Mouse (Mus musculus): Measurements from ENCODE around the gene Nptx1. TPM values are rescaled to one million over a fixed set of nuclear protein-coding genes. Genes with fewer than 3 reads are reported as not detected.

Gene Nptx1
- polyA plus RNA-seq, 1 experiment from 2014 or later = 2.0 TPM

DNA sequence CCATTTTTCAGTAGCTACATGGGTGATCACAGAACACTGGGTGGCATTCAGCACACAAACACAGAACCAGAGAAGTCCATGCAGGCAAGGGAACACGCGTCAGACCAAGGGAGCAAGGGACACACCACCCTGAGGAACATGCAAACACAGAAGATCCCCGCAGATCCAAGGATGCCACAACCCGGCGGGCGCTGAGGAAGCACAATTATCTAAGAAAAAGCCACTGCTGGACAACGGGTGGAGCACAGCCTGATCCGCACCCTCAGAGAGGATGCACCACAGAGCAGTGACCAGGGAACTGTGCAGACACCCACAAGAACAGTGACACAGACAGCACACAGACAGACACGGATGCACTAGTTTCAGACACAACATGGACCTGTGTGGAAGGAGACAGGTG is 7.0 kb downstream of the Nptx1 start:
- peaks cover 1% of the 10 kb centered on the region; the same call in 1 of the 2 replicates for H3K4me1 ChIP-seq
- no peak overlapping the region for H3K27ac ChIP-seq
- 73% methylated on average over 9 of the region's 9 CpGs for WGBS

GRCm38 (mm10) chr11:119539944-119540343 is 7.6 kb downstream of the Nptx1 start:
- no peak overlapping the region for H3K27ac ChIP-seq
- no peak for ATAC-seq (ENCODE audit: insufficient number of reproducible peaks, insufficient read depth, low FRiP score, low TSS enrichment)
- no peaks in the 10 kb centered on the region for H3K9me3 ChIP-seq
- no peak overlapping the region for H3K4me2 ChIP-seq (replicated peaks)
- WGBS = 32% methylated on average over 14 of the region's 14 CpGs
- no peak overlapping the region for H3K4me3 ChIP-seq
- no peaks in the 10 kb centered on the region for H3K36me3 ChIP-seq
- H3K9ac ChIP-seq = no peak overlapping the region
- H3K4me1 ChIP-seq = no peaks in the 10 kb centered on the region
- H3K27me3 ChIP-seq = peaks cover 47% of the 10 kb centered on the region

More for the DNA sequence above, 7.0 kb downstream of the Nptx1 start:
- Histone ChIP-seq H3K27me3 (peaks cover 53% of the 10 kb centered on the region), H3K4me3 (no peak overlapping the region), H3K4me2 (replicated peaks) (no peak overlapping the region), H3K9me3 (no peaks in the 10 kb centered on the region), H3K36me3 (no peaks in the 10 kb centered on the region), H3K9ac (no peak overlapping the region)
- ATAC-seq (ENCODE audit: insufficient number of reproducible peaks, insufficient read depth, low FRiP score, low TSS enrichment) = no peak

DNA sequence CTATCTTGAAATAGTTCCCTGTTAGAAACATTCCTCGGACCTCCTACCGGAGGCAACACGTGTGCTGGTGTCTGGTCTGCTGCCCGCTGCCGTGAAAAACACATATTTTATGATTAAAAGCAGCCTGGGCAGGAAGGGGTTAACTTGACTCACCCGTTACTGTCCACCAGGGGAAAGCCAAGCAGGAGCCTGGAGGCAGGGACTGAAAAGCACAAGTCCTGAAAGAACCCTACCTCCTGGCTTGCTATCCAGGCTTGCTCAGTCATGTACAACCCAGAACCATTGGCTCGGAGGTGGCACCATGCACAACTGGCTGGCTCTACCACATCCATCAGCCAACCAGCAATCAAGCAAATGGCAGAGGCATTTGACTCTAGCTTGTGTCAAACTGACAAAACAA is 13.8 kb downstream of the Nptx1 start:
- no peak for ATAC-seq (ENCODE audit: insufficient number of reproducible peaks, insufficient read depth, low FRiP score, low TSS enrichment)
- Histone ChIP-seq H3K4me3 (no peak overlapping the region), H3K36me3 (no peaks in the 10 kb centered on the region), H3K9ac (no peak overlapping the region), H3K9me3 (no peaks in the 10 kb centered on the region), H3K27me3 (0 out of 2 replicates have a peak, but pooled peaks cover 11% of the 10 kb centered on the region), H3K4me1 (no peaks in the 10 kb centered on the region), H3K27ac (no peak overlapping the region), H3K4me2 (replicated peaks) (no peak overlapping the region)
- WGBS = 70% methylated on average over 7 of the region's 7 CpGs

DNA sequence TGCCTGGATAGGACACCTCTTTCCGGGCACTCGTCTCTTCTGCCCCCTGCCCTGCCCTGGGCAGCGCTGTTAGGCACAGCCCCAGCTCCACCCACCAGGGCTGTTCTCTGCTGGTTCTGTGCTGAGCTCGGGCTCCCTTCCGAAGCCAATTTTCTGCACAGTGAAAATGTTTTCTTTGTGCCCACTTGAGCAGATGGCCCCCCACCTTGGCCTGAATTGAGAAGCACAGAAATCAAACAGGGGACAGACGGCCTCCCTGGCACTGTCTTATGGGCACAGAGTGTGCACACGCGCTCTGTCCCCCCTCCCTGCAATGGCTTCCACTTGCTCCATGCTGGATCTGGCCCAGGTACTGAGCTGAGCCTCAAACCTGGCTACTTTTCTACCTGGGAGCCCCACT is 15.1 kb downstream of the Nptx1 start:
- Histone ChIP-seq H3K36me3 (no peaks in the 10 kb centered on the region), H3K4me1 (no peaks in the 10 kb centered on the region), H3K9ac (no peak overlapping the region), H3K27me3 (0 out of 2 replicates have a peak, but pooled peaks cover 11% of the 10 kb centered on the region), H3K4me2 (replicated peaks) (no peak overlapping the region), H3K4me3 (no peak overlapping the region), H3K9me3 (no peaks in the 10 kb centered on the region), H3K27ac (no peak overlapping the region)
- whole genome bisulfite sequencing = 75% methylated on average over 8 of the region's 8 CpGs
- ATAC-seq (ENCODE audit: insufficient number of reproducible peaks, insufficient read depth, low FRiP score, low TSS enrichment) = no peak

GRCm38 (mm10) chr11:119528930-119529329 is 18.6 kb downstream of the Nptx1 start:
- Histone ChIP-seq H3K4me2 (replicated peaks) (no peak overlapping the region), H3K9me3 (no peaks in the 10 kb centered on the region), H3K27ac (no peak overlapping the region), H3K4me1 (peaks cover 3% of the 10 kb centered on the region; the same call in 1 of the 2 replicates), H3K27me3 (0 out of 2 replicates have a peak, but pooled peaks cover 11% of the 10 kb centered on the region), H3K9ac (no peak overlapping the region), H3K36me3 (no peaks in the 10 kb centered on the region), H3K4me3 (no peak overlapping the region)
- WGBS = 63% methylated on average over 11 of the region's 11 CpGs
- ATAC-seq (ENCODE audit: insufficient number of reproducible peaks, insufficient read depth, low FRiP score, low TSS enrichment) = no peak

DNA sequence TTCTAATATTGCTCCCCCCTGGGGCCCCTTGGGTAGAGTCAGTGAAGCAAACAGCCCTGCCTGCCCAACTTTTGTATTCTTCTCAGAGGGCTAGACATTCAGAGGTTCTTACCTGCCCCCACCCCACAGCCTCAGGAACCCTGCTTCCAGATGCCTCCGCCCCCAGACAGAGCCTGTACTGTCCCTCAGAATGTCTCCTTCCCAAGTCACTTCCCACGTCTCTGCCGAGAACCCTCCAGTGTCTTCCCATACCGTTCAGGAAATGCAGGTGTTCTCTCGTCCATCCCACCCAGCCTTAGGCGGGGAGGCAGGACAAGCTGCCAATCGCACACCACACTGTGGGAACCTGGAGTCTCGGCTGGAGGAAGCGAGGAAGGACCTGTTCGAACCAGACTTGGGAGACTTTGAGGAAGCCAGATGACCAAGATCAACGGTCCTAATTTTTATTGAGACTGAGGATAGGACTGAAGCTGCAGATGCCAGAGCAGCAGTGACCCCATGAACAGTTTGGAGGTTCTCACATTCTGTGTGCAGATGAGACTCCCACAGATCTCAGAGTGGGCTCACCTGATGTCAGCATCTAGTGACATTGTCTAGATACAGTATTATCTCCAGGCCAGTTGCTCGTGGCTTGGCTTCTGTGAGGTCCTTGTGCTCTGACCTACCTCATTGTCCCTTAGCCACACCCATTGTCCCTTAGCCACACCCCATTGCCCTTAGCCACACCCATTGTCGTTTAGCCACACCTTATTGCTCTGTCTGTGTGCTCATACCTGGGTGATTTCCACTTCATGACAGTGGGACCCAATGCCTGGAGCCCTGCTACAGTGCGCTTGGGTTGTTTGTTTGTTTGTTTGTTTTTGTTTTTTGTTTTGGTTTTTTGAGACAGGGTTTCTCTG is 21.2 kb downstream of the Nptx1 start:
- Histone ChIP-seq H3K4me1 (peaks cover 3% of the 10 kb centered on the region; the same call in 1 of the 2 replicates), H3K36me3 (no peaks in the 10 kb centered on the region), H3K9ac (no peak overlapping the region), H3K27me3 (0 out of 2 replicates have a peak, but pooled peaks cover 3% of the 10 kb centered on the region), H3K9me3 (no peaks in the 10 kb centered on the region), H3K27ac (no peak overlapping the region), H3K4me3 (no peak overlapping the region), H3K4me2 (replicated peaks) (no peak overlapping the region)
- ATAC-seq (ENCODE audit: insufficient number of reproducible peaks, insufficient read depth, low FRiP score, low TSS enrichment) = no peak
- WGBS = 81% methylated on average over 14 of the region's 14 CpGs

- Histone ChIP-seq H3K9ac (peak overlapping the region; percentile 43; the same call in 1 of the 2 replicates), H3K4me3 (peak overlapping the region; percentile 40), H3K27me3 (0 out of 2 replicates have a peak, but pooled peaks cover 6% of the 10 kb centered on the region), H3K9me3 (no peaks in the 10 kb centered on the region), H3K4me1 (peaks cover 3% of the 10 kb centered on the region; the same call in 1 of the 2 replicates), H3K4me2 (replicated peaks) (peak overlapping the region; percentile 73), H3K27ac (no peak overlapping the region), H3K36me3 (no peaks in the 10 kb centered on the region)
- ATAC-seq (ENCODE audit: insufficient number of reproducible peaks, insufficient read depth, low FRiP score, low TSS enrichment) = peak; percentile 91
- 2% methylated on average over 33 of the region's 33 CpGs for WGBS
Measured at GRCm38 (mm10) chr11:119524545-119524949, 23.0 kb downstream of the Nptx1 start.

GRCm38 (mm10) chr11:119523392-119523791 is 24.2 kb downstream of the Nptx1 start:
- Histone ChIP-seq H3K9me3 (no peaks in the 10 kb centered on the region), H3K4me3 (no peak overlapping the region), H3K4me2 (replicated peaks) (no peak overlapping the region), H3K27me3 (0 out of 2 replicates have a peak, but pooled peaks cover 4% of the 10 kb centered on the region), H3K27ac (no peak overlapping the region), H3K9ac (no peak overlapping the region), H3K4me1 (peaks cover 3% of the 10 kb centered on the region; the same call in 1 of the 2 replicates), H3K36me3 (no peaks in the 10 kb centered on the region)
- WGBS = 84% methylated on average over 3 of the region's 3 CpGs
- no peak for ATAC-seq (ENCODE audit: insufficient number of reproducible peaks, insufficient read depth, low FRiP score, low TSS enrichment)

GRCm38 (mm10) chr11:119522779-119523178 is 24.8 kb downstream of the Nptx1 start:
- no peak for ATAC-seq (ENCODE audit: insufficient number of reproducible peaks, insufficient read depth, low FRiP score, low TSS enrichment)
- H3K4me2 ChIP-seq (replicated peaks) = no peak overlapping the region
- 77% methylated on average over 8 of the region's 8 CpGs for WGBS
- no peak overlapping the region for H3K27ac ChIP-seq
- H3K27me3 ChIP-seq = 0 out of 2 replicates have a peak, but pooled peaks cover 4% of the 10 kb centered on the region
- peaks cover 3% of the 10 kb centered on the region; the same call in 1 of the 2 replicates for H3K4me1 ChIP-seq
- no peak overlapping the region for H3K4me3 ChIP-seq
- no peak overlapping the region for H3K9ac ChIP-seq
- H3K9me3 ChIP-seq = no peaks in the 10 kb centered on the region
- H3K36me3 ChIP-seq = no peaks in the 10 kb centered on the region

- Histone ChIP-seq H3K4me2 (replicated peaks) (no peak overlapping the region), H3K4me1 (peaks cover 3% of the 10 kb centered on the region; the same call in 1 of the 2 replicates), H3K36me3 (no peaks in the 10 kb centered on the region), H3K9me3 (no peaks in the 10 kb centered on the region), H3K9ac (no peak overlapping the region), H3K4me3 (no peak overlapping the region), H3K27me3 (0 out of 2 replicates have a peak, but pooled peaks cover 4% of the 10 kb centered on the region), H3K27ac (no peak overlapping the region)
- WGBS = 91% methylated on average over 6 of the region's 6 CpGs
- no peak for ATAC-seq (ENCODE audit: insufficient number of reproducible peaks, insufficient read depth, low FRiP score, low TSS enrichment)
Measured at GRCm38 (mm10) chr11:119521920-119522710, 25.4 kb downstream of the Nptx1 start.

DNA sequence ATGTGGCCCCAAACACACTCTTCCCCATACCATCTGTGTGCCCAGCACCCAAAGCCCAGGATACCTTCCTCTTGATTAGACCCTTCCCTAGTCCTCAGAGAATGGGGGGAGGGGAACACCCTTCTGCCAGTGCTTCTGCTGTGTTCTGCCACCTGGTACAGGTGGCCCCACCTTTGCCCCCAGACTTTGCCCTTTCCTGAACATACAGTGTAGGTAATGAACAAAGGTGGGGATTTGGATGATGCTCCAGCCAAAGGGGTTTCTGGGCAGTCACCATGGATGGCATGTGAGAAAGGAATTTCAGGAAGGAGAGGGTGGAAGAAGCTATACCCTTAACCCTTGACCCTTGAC is 26.9 kb downstream of the Nptx1 start:
- H3K4me1 ChIP-seq = peaks cover 3% of the 10 kb centered on the region; the same call in 1 of the 2 replicates
- H3K9me3 ChIP-seq = no peaks in the 10 kb centered on the region
- no peak overlapping the region for H3K27ac ChIP-seq
- no peak overlapping the region for H3K4me3 ChIP-seq
- no peak overlapping the region for H3K4me2 ChIP-seq (replicated peaks)
- no peak for ATAC-seq (ENCODE audit: insufficient number of reproducible peaks, insufficient read depth, low FRiP score, low TSS enrichment)
- peaks cover 10% of the 10 kb centered on the region; the same call in 1 of the 2 replicates for H3K27me3 ChIP-seq
- H3K36me3 ChIP-seq = no peaks in the 10 kb centered on the region
- H3K9ac ChIP-seq = no peak overlapping the region

Measured in embryonic facial prominence, embryonic 12.5 days (tissue).